Mouse (Mus musculus): Measurements from ENCODE around the gene Zg16.

DNA sequence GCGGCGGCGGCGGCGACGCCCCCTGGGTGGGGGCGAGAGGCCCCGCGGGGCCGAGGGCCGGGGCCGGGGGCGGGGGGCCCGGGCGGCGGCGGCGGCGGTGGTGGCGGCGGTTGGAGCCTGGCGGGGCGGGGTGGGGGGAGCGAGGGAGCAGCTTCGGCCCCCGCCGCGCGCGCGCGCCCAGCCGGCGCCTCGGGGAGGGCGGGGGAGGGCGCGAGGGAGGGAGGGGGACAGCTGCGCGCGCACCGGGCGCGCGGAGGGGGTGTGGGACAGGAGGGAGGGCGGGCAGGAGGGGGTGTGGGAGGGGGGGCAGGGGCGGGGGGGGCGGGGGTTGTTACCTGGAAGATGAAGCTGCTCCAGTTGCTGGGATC, 60.5 kb downstream of the Zg16 start:
- TF ChIP-seq MYOD1 (IDR thresholded peaks at IDR 0.05; ENCODE audit: control insufficient read depth in 1 of 3, insufficient read length in 2 of 3, low read depth in 2 of 3) (no peak), USF1 (IDR thresholded peaks at IDR 0.05; ENCODE audit: low read depth) (no peak), POLR2A (IDR thresholded peaks at IDR 0.05; ENCODE audit: insufficient read length, low read depth) (no peak), TCF3 (IDR thresholded peaks at IDR 0.05; ENCODE audit: insufficient read length, low read depth) (no peak), POLR2AphosphoS2 (IDR thresholded peaks at IDR 0.05; ENCODE audit: insufficient read length, low read depth) (no peak)
